Mouse (Mus musculus) embryo, embryonic 10.5 days (tissue): ENCODE measurements around the gene Amigo1.

ENCODE experiments used
- DNase-seq: peaks from one replicate; pipeline ENCODE4 v3.0.0-alpha.2; 2015; ENCODE audit warnings: low spot score

Gene Amigo1

GRCm38 (mm10) chr3:108180514-108180913, 5.6 kb upstream of the Amigo1 start:
- no peak for DNase-seq

DNA sequence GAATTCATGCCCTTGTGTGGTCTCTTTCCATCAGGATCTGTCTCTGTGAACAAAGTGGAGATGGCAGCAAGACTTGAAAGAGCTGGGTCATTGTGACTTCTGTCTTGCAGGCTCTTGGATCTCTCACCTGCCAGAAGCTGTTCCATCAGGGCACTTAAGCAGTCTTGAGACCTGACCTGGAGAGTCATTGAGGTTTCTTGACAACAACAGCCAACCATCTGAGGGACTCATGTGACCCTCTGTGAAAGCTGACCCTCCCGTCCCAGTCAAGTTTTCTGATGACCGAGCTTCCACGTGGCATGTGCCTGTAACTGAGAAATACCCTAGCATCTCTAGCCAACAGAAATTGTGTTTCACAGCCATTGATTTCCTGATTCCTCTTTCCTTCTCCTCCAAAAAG, 1.4 kb upstream of the Amigo1 start:
- no peak for DNase-seq

GRCm38 (mm10) chr3:108185460-108186097, 556 bp upstream of the Amigo1 start:
- DNase-seq = peak; percentile 33

DNA sequence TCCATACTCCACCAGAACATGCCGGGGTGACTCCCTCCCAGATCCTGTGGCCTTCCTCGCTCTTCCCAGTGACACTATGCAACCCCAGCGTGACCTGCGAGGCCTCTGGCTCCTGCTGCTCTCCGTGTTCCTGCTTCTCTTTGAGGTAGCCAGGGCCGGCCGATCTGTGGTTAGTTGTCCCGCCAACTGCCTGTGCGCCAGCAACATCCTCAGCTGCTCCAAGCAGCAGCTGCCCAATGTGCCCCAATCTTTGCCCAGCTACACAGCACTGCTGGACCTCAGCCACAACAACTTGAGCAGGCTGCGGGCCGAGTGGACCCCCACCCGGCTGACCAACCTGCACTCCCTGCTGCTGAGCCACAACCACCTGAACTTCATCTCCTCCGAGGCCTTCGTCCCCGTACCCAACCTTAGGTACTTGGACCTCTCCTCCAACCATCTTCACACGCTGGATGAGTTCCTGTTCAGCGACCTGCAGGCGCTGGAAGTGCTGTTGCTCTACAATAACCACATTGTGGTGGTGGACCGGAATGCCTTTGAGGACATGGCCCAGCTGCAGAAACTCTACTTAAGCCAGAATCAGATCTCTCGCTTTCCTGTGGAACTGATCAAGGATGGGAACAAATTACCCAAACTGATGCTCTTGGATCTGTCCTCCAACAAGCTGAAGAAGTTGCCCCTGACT, 1.1 kb downstream of the Amigo1 start:
- DNase-seq = no peak

DNA sequence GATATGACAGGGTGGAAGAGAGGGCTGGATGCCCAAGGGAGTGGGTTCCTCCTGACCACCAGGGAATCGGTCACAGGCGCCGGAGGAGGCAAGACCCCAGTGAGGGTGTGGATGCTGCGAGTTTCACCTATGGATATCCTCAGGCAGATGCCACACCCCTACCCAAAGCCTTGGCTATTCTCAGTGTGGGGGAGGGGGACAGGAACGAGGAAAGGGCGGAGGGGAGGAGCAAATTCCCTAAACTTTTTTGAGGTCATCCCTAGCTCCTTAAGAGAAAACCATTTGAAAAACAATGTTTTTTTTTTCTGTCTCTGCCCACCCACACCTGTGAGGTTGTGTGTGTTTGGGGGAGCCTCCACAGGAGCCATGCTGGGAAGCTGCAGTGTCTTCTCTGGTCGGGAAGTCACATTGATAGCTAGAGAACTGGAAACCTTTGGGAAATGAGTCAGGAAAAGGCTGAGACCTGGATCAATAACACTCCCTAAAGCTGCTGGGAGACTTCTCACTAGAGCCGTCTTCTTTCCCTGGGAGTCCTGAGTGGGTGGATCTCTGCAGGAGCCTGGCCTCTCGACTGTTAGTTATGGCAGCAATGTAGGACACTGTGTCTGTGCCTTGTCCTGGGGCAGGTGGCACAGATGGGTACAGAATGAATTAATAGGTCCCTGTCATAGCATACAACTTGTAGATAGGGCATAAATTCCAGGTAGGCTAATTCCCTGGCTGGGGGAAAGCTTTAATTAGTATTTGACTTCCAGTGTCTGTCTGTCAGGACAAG, 2.8 kb downstream of the Amigo1 start:
- DNase-seq = no peak

DNA sequence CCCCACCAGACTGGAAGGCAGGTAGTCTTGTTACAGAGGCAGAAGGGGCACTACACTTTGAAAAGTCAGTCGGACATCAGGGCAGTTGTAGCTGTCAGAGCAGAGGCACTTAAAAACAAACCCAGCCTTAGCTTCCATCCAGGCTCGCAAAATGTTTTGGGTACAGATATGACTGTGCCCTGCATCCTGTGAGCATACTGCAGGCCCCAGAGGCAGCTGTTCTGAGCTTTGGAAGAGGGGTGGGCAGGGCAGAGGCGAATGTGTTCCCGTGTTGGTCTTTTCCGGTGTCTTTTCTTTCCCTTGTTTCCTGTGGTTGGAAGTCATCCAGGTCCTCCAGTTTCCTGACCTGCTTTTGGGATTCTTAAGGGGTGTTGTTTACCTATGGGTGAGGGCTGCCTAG, 3.8 kb downstream of the Amigo1 start:
- no peak for DNase-seq

GRCm38 (mm10) chr3:108193686-108194085, 7.6 kb downstream of the Amigo1 start:
- no peak for DNase-seq

- DNase-seq = no peak
Observed at GRCm38 (mm10) chr3:108195287-108195686, 9.2 kb downstream of the Amigo1 start.

DNA sequence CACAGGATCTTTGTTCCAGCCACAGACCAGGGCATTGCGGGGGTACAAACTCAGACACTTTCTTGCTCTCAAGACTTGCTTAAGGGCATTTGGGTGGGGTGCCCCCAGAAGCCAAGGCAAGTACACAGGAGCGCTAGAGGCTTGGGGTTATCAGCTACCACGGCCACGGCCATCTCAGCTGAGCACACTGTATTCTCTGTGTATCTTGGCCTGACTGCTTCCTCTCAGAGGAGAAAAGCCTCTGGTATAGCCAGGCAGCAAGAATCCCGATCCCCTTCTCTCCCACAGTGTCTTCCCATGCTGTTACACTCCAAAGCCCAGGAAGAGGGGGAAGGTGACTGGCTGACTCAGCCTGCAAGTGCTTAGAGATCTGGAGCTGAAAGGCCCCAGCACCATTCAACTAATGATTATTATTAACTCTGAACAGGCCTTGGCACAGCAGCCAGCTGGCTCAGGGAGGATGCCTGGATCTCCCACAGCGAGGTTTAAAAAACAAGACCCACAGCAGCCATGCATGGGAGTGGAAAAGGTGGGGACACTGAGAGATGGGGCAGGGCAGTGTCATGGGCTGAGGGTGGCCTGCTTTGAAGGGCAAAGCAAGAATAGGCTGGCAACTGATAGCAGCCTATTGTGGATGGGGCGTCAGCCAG, 9.9 kb downstream of the Amigo1 start:
- no peak for DNase-seq

DNA sequence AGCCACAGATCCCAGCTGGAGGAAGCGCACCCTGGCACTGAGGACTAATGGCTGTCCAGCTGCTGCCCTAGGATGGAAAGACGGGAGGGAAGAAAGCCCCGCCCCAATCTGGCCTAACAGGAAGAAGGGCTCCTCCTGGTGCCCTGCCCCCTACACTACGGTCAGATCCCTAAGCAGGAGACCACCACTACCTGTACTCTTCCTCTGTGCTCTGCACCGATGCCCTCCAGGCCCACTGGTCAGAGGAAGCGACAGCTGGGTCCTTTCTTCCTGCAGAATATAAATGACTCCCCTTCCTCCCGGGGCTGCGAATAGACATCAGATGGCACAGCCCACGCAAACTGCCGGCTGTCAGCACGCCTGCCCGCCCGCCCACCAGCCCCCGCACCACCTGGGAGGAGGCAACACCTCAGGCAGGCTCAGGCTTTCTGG, 10.9 kb downstream of the Amigo1 start:
- DNase-seq = peak; percentile 78

GRCm38 (mm10) chr3:108199231-108199630, 13.1 kb downstream of the Amigo1 start:
- DNase-seq = no peak

GRCm38 (mm10) chr3:108200329-108201323, 14.5 kb downstream of the Amigo1 start, which contains the start of gene Cyb561d1:
Gene Cyb561d1, minus strand, starts transcription at chr3:108201212.
- peak; percentile 95 for DNase-seq

- DNase-seq = no peak
Observed at GRCm38 (mm10) chr3:108202506-108202905, 16.4 kb downstream of the Amigo1 start.

DNA sequence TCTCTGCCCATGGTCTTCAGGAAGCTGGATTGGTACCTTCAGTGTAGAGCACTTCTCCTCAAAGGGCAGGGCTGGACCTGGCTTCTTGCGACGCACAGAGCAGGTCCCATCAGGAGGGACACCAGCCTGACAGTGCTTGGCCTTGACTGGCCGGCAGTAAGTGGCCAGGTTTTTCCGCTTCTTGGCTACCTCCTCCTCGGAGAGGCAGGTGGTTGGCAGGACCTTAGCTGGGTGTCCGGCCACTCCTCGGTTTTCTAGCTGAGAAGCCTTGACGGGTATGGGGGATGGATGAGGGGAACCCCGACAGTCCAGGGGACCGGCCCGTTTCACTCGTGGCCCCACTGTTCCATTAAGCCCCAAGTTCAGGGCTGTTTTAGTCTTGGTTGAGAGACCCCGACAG, 17.1 kb downstream of the Amigo1 start:
- DNase-seq = no peak

DNA sequence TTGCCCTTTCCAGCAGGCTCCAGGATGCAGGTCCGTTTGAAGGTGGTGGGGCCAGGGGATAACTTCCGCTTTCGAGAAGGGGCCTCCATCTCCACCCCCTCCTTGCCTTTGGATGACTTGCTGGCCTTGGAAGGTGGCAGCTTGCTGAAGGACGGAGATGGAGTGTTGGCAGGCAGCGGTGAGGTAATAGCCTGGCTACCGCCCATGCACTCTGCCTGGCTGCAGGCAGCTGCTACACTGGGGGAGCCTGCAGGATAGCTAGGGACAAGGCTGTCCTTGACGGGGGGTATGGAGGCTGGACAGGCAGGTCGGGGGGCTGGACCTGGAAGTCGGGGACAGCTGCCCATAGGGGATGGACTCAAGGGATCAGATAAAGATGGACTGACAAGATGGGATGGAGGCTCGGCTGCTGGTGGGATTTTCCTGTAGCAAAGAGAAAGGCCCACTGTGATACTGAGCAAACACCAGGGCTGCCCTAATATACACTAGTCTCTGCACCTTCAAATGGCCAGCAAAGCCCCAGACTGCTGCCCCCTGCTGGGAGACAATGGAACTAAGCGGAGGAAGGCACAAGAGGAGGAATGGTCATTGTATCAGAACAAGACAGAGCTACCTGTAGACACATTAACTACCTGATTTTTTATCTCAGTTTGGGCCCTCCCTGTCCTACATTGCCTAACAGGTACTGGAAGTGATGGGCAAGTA, 17.6 kb downstream of the Amigo1 start:
- DNase-seq = peak; percentile 82

DNA sequence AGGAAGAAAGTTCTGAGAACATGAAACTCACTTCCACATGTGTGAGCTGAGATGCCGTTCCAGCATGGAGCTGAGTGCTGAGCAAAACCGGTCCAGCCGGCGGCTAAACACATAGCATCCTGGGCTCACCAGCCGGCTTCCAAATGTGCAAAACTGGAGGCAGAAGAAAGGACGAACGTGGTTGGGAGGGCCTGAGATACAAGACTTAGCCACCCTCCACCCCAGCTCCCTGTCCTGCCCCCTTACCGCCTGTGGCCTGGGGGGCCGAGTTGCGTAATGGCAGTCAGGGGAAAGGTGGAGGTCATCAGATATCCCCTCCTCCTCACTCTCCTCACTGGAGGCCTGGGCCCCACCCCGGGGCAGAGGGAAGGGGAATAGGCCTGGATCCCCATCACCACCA, 18.3 kb downstream of the Amigo1 start:
- no peak for DNase-seq

- no peak for DNase-seq
Observed at GRCm38 (mm10) chr3:108205601-108206000, 19.5 kb downstream of the Amigo1 start.

- DNase-seq = no peak
Observed at GRCm38 (mm10) chr3:108206731-108207375, 20.7 kb downstream of the Amigo1 start.

DNA sequence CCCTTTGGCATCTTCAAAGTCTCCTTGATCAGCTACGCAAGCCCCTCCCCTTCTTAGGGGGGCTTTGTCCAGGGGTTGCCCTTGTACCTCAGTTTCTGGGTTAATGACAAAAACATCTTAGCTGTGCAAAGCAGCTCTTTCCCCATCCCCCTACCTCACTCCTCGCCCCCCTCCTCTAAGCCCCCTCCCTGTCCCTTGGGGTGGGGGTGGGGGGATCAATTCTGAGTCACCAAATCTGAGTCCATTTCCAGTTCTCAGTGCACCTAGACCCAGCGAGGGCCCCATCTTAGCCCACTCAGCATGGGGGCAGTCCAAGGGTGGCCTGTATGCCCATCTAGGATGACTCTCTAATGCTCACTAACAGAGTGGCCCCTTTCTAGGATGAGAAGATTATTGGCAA, 22.9 kb downstream of the Amigo1 start:
- DNase-seq = no peak

DNA sequence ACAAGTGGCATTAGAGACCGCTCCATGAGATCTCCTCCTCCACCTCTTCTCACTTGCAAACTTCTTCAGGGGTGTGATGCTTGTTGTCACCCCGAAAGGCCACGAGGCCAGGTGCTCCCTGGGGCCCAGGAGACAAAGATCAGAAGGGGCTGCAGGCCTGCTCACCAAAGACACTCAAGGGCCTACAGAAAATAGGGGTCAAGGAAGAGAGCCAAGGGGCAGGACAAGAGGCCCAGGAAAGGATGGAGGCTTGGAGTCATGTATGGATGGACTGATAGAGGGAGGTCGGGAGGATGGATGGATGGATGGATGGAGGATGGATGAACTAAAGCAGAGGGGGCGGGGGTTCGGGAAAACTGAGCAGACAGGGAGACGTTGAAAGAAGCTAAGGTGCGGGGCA, 23.4 kb downstream of the Amigo1 start:
- DNase-seq = peak; percentile 44
